9 mouse cellular contexts compared by ENCODE assay signal in the genomic region with DNA sequence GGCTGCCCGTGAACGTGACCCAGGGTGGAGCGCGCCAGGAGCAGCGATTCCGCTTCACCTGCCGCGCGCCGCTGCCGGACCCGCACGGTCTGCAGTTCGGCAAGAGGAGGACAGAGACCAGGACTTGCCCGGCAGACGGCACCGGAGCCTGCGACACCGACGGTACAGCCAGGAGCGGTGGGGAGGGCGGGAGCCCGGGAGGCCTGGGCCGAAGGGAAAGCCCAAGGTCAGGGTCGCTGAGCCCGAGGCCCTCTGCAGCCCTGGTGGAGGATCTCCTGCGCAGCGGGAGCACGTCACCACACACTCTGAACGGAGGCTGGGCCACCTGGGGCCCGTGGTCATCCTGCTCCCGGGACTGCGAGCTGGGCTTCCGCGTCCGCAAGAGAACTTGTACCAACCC.
DNase-seq lines count a peak whose midpoint lies in the region; ATAC-seq and TF ChIP-seq lines count a peak whose summit lies in the region.
"Had no signal": no experiment of that assay in that cellular context is flagged by ENCODE, and none has a peak within 500 bp of the region (broad histone marks: within the 10 kb centered on the region; RNA-seq: fewer than 3 reads in every experiment).

No protein-coding gene starts in this region.

- H3K4me1 ChIP-seq in lung, embryonic 14.5 days (ENCODE audit: insufficient read depth) = no peaks in the 10 kb centered on the region
- H3K4me1 ChIP-seq in forebrain, postnatal 0 days (ENCODE audit: insufficient read depth) = no peaks in the 10 kb centered on the region
- 0 out of 2 replicates have a peak, but pooled peaks cover 2% of the 10 kb centered on the region for H3K4me1 ChIP-seq in limb, embryonic 11.5 days (ENCODE audit: control insufficient read depth, insufficient read depth, low read length)
- peaks cover 5% of the 10 kb centered on the region; the same call in 1 of the 2 replicates for H3K4me1 ChIP-seq in small intestine, adult 2 months (ENCODE audit: control insufficient read depth, insufficient read depth, insufficient read length, low read length)
- no peaks in the 10 kb centered on the region for H3K4me1 ChIP-seq in thymus, adult 2 months (replicated peaks; ENCODE audit: control insufficient read depth, insufficient read depth, low read length)

- intact Hi-C loops in left cerebral cortex, postnatal 36 days (cut with DNase I) = no loop called here

- H3K4me2 ChIP-seq in lung, embryonic 14.5 days = peak overlapping the region; percentile 65
- H3K4me2 ChIP-seq in forebrain, postnatal 0 days (ENCODE audit: low read depth) = peak overlapping the region; percentile 29
- H3K4me2 ChIP-seq in limb, embryonic 11.5 days (ENCODE audit: low read depth, severe bottlenecking) = peak overlapping the region; percentile 46

- peak overlapping the region; percentile 23; the same call in 1 of the 2 replicates for H3K9ac ChIP-seq in lung, embryonic 14.5 days
- H3K9ac ChIP-seq in forebrain, postnatal 0 days = no peak overlapping the region
- no peak overlapping the region for H3K9ac ChIP-seq in limb, embryonic 11.5 days (ENCODE audit: low read length)

- DNase-seq in lung, embryonic 14.5 days = no peak
- DNase-seq in lung, postnatal 14 days = no peak
- DNase-seq in forebrain, postnatal 0 days = no peak
- peak; percentile 38 for DNase-seq in limb, embryonic 11.5 days (ENCODE audit: low spot score)
- DNase-seq in thymus, adult 2 months = no peak
- no peak for DNase-seq in left cerebral cortex, postnatal 36 days (ENCODE audit: low spot score in 2 of 2)
- no peak for DNase-seq in thymus, adult 18-20 months

- no peaks in the 10 kb centered on the region for H3K36me3 ChIP-seq in lung, embryonic 14.5 days (ENCODE audit: insufficient read depth)
- peaks cover 12% of the 10 kb centered on the region; the same call in 1 of the 2 replicates for H3K36me3 ChIP-seq in forebrain, postnatal 0 days (ENCODE audit: insufficient read depth)
- H3K36me3 ChIP-seq in limb, embryonic 11.5 days (ENCODE audit: control insufficient read depth, insufficient read depth, low read length) = no peaks in the 10 kb centered on the region
- H3K36me3 ChIP-seq in small intestine, adult 2 months (ENCODE audit: control insufficient read depth, insufficient read depth, low read length) = no peaks in the 10 kb centered on the region
- H3K36me3 ChIP-seq in thymus, adult 2 months (ENCODE audit: control insufficient read depth, insufficient read depth, low read length) = no peaks in the 10 kb centered on the region

- TF ChIP-seq POLR2A in small intestine, adult 2 months (IDR thresholded peaks at IDR 0.05; ENCODE audit: low read depth, low read length) = no peak
- TF ChIP-seq POLR2A in thymus, adult 2 months (IDR thresholded peaks at IDR 0.05; ENCODE audit: control insufficient read depth, extremely low read depth, insufficient read depth, low read length, poor library complexity) = no peak

- no peaks in the 10 kb centered on the region for H3K9me3 ChIP-seq in lung, embryonic 14.5 days (ENCODE audit: low read depth, low read length)
- H3K9me3 ChIP-seq in forebrain, postnatal 0 days (ENCODE audit: low read length) = no peaks in the 10 kb centered on the region
- no peaks in the 10 kb centered on the region for H3K9me3 ChIP-seq in limb, embryonic 11.5 days (ENCODE audit: control insufficient read depth, low read length)

- no peak for TF ChIP-seq CTCF in lung, embryonic 14.5 days (IDR thresholded peaks at IDR 0.05; ENCODE audit: low read depth)
- no peak for TF ChIP-seq CTCF in forebrain, postnatal 0 days (IDR thresholded peaks at IDR 0.05; ENCODE audit: low read depth)
- TF ChIP-seq CTCF in small intestine, adult 2 months (IDR thresholded peaks at IDR 0.05; ENCODE audit: extremely low read depth, insufficient read length, insufficient replicate concordance, low read depth, low read length) = no peak
- no peak for TF ChIP-seq CTCF in thymus, adult 2 months (IDR thresholded peaks at IDR 0.05; ENCODE audit: borderline replicate concordance, control insufficient read depth, extremely low read depth, insufficient read depth, low read length, poor library complexity)

- H3K4me3 ChIP-seq in lung, embryonic 14.5 days (ENCODE audit: low read depth, low read length) = peak overlapping the region; percentile 35
- H3K4me3 ChIP-seq in forebrain, postnatal 0 days (ENCODE audit: low read depth, low read length) = no peak overlapping the region
- H3K4me3 ChIP-seq in limb, embryonic 11.5 days (ENCODE audit: low read depth, low read length) = peak overlapping the region; percentile 32
- H3K4me3 ChIP-seq in small intestine, adult 2 months (ENCODE audit: low read depth, low read length) = peak overlapping the region; percentile 44
- H3K4me3 ChIP-seq in thymus, adult 2 months (ENCODE audit: control insufficient read depth, insufficient read depth, low read length) = no peak overlapping the region

- ATAC-seq in lung, embryonic 14.5 days (ENCODE audit: insufficient read depth) = no peak
- no peak for ATAC-seq in forebrain, postnatal 0 days
- ATAC-seq in limb, embryonic 11.5 days (ENCODE audit: insufficient number of reproducible peaks, low FRiP score, low TSS enrichment, low read depth) = no peak
- ATAC-seq: Patski had no signal

- H3K27ac ChIP-seq in lung, embryonic 14.5 days (ENCODE audit: low read depth) = no peak overlapping the region
- H3K27ac ChIP-seq in forebrain, postnatal 0 days (ENCODE audit: low read depth, low read length) = no peak overlapping the region
- H3K27ac ChIP-seq in limb, embryonic 11.5 days (replicated peaks; ENCODE audit: low read depth, low read length) = no peak overlapping the region
- no peak overlapping the region for H3K27ac ChIP-seq in small intestine, adult 2 months (ENCODE audit: insufficient read depth, low read depth, low read length)
- H3K27ac ChIP-seq in thymus, adult 2 months (ENCODE audit: control insufficient read depth, insufficient read depth, low read length) = no peak overlapping the region

- peaks cover 34% of the 10 kb centered on the region for H3K27me3 ChIP-seq in lung, embryonic 14.5 days (ENCODE audit: insufficient read depth, low read length)
- no peaks in the 10 kb centered on the region for H3K27me3 ChIP-seq in forebrain, postnatal 0 days (ENCODE audit: insufficient read depth, low read length)
- H3K27me3 ChIP-seq in limb, embryonic 11.5 days (ENCODE audit: control insufficient read depth, insufficient read depth, low read length) = peaks cover 37% of the 10 kb centered on the region
- H3K27me3 ChIP-seq in small intestine, adult 2 months (ENCODE audit: control insufficient read depth, insufficient read depth, low read length) = peaks cover 25% of the 10 kb centered on the region
- peaks cover 3% of the 10 kb centered on the region; the same call in 1 of the 2 replicates for H3K27me3 ChIP-seq in thymus, adult 2 months (ENCODE audit: control insufficient read depth, insufficient read depth, low read length)

- 5% methylated on average over 36 of the region's 36 CpGs for WGBS in lung, embryonic 14.5 days
- 42% methylated on average over 36 of the region's 36 CpGs for WGBS in forebrain, postnatal 0 days
- WGBS in limb, embryonic 11.5 days = 6% methylated on average over 35 of the region's 36 CpGs
- WGBS in small intestine, adult 2 months = 5% methylated on average over 36 of the region's 36 CpGs
- WGBS in thymus, adult 2 months = 8% methylated on average over 36 of the region's 36 CpGs

Comparison
In these comparisons a context has a peak if more than half of its experiments do, and no peak if none do; other contexts are left out.
1. H3K4me3 ChIP-seq: peak in lung, embryonic 14.5 days (single experiment), limb, embryonic 11.5 days (single experiment) and small intestine, adult 2 months (single experiment); none in forebrain, postnatal 0 days (single experiment) and thymus, adult 2 months (single experiment).
2. Peak in every context shown above with its lines, with median percentiles within 50 percentile points of each other: H3K4me2 ChIP-seq.